Comparison of ENCODE assay signal across 23 mouse cellular contexts in genomic region chr5:99636575-99636974, GRCm38 (mm10).
DNase-seq lines count a peak whose midpoint lies in the region; ATAC-seq lines count a peak whose summit lies in the region.
"Had no signal": no experiment of that assay in that cellular context is flagged by ENCODE, and none has a peak within 500 bp of the region (broad histone marks: within the 10 kb centered on the region; RNA-seq: fewer than 3 reads in every experiment).

No protein-coding gene starts in this region.

- H3K4me1 ChIP-seq in forebrain, embryonic 12.5 days = 0 out of 2 replicates have a peak, but pooled peaks cover 5% of the 10 kb centered on the region
- no peaks in the 10 kb centered on the region for H3K4me1 ChIP-seq in forebrain, embryonic 15.5 days
- peaks cover 19% of the 10 kb centered on the region for H3K4me1 ChIP-seq in heart, embryonic 15.5 days (replicated peaks)
- H3K4me1 ChIP-seq: hindbrain, embryonic 15.5 days; intestine, embryonic 15.5 days; stomach, embryonic 15.5 days had no signal

- 0 out of 2 replicates have a peak overlapping the region, but pooled peaks have one; percentile 13 for H3K27ac ChIP-seq in forebrain, embryonic 12.5 days
- H3K27ac ChIP-seq in forebrain, embryonic 15.5 days (replicated peaks) = no peak overlapping the region
- H3K27ac ChIP-seq in heart, embryonic 15.5 days = peak overlapping the region; percentile 47; the same call in 1 of the 2 replicates
- H3K27ac ChIP-seq: hindbrain, embryonic 15.5 days; intestine, embryonic 15.5 days; layer of hippocampus, adult 2 months; liver, embryonic 13.5 days; stomach, embryonic 15.5 days had no signal

- H3K36me3 ChIP-seq in forebrain, embryonic 12.5 days (replicated peaks) = no peaks in the 10 kb centered on the region
- no peaks in the 10 kb centered on the region for H3K36me3 ChIP-seq in forebrain, embryonic 15.5 days
- H3K36me3 ChIP-seq in heart, embryonic 15.5 days = no peaks in the 10 kb centered on the region
- H3K36me3 ChIP-seq: hindbrain, embryonic 15.5 days; intestine, embryonic 15.5 days; liver, embryonic 13.5 days; stomach, embryonic 15.5 days had no signal

- ATAC-seq in forebrain, embryonic 12.5 days (ENCODE audit: low FRiP score) = no peak
- ATAC-seq in forebrain, embryonic 15.5 days (replicated peaks) = no peak
- ATAC-seq in heart, embryonic 15.5 days (replicated peaks; ENCODE audit: insufficient number of reproducible peaks, insufficient read depth, low FRiP score, low read depth) = no peak
- peak; percentile 76 for ATAC-seq in common myeloid progenitor, adult 5-6 weeks (replicated peaks; ENCODE audit: low read depth, poor library complexity, severe bottlenecking)
- ATAC-seq: forebrain, postnatal 0 days; intestine, embryonic 15.5 days; midbrain, embryonic 16.5 days had no signal

- no peak overlapping the region for H3K4me3 ChIP-seq in forebrain, embryonic 12.5 days (replicated peaks)
- H3K4me3 ChIP-seq in forebrain, embryonic 15.5 days = no peak overlapping the region
- no peak overlapping the region for H3K4me3 ChIP-seq in heart, embryonic 15.5 days
- H3K4me3 ChIP-seq: hindbrain, embryonic 15.5 days; intestine, embryonic 15.5 days; layer of hippocampus, adult 2 months; liver, embryonic 13.5 days; myocyte; stomach, embryonic 15.5 days had no signal

- H3K27me3 ChIP-seq in forebrain, embryonic 12.5 days = 0 out of 2 replicates have a peak, but pooled peaks cover 3% of the 10 kb centered on the region
- H3K27me3 ChIP-seq in forebrain, embryonic 15.5 days = no peaks in the 10 kb centered on the region
- H3K27me3 ChIP-seq in heart, embryonic 15.5 days = no peaks in the 10 kb centered on the region
- H3K27me3 ChIP-seq: hindbrain, embryonic 15.5 days; intestine, embryonic 15.5 days; liver, embryonic 13.5 days; stomach, embryonic 15.5 days had no signal

- H3K9ac ChIP-seq in forebrain, embryonic 12.5 days = no peak overlapping the region
- H3K9ac ChIP-seq in forebrain, embryonic 15.5 days (replicated peaks) = no peak overlapping the region
- H3K9ac ChIP-seq in heart, embryonic 15.5 days = no peak overlapping the region
- H3K9ac ChIP-seq: forebrain, postnatal 0 days; hindbrain, embryonic 15.5 days; intestine, embryonic 15.5 days; liver, embryonic 13.5 days; lung, embryonic 14.5 days; stomach, embryonic 15.5 days had no signal

- no peak overlapping the region for H3K4me2 ChIP-seq in forebrain, embryonic 12.5 days
- no peak overlapping the region for H3K4me2 ChIP-seq in forebrain, embryonic 15.5 days (replicated peaks)
- H3K4me2 ChIP-seq in heart, embryonic 15.5 days = no peak overlapping the region
- H3K4me2 ChIP-seq: hindbrain, embryonic 15.5 days; intestine, embryonic 15.5 days; liver, embryonic 13.5 days; lung, embryonic 14.5 days; stomach, embryonic 15.5 days had no signal

- H3K9me3 ChIP-seq in forebrain, embryonic 12.5 days = no peaks in the 10 kb centered on the region
- no peaks in the 10 kb centered on the region for H3K9me3 ChIP-seq in forebrain, embryonic 15.5 days
- no peaks in the 10 kb centered on the region for H3K9me3 ChIP-seq in heart, embryonic 15.5 days (replicated peaks)
- H3K9me3 ChIP-seq: hindbrain, embryonic 15.5 days; intestine, embryonic 15.5 days; liver, embryonic 13.5 days; stomach, embryonic 15.5 days had no signal

- no peak for DNase-seq in heart, postnatal 4 days
- peak; percentile 24 for DNase-seq in liver
- no peak for DNase-seq in right cerebral cortex, adult 18-20 months
- no peak for DNase-seq in urinary bladder, postnatal 10 days (ENCODE audit: low spot score)
- DNase-seq: adrenal gland, postnatal 36 days; cerebellum, adult 9-10 months; forebrain, postnatal 0 days; gastrocnemius, postnatal 25 days; kidney, adult 9 months; kidney, postnatal 25 days; liver, embryonic 13.5 days; lung, embryonic 14.5 days; thymus, postnatal 25 days had no signal

- 49% methylated on average over 7 of the region's 7 CpGs for WGBS in forebrain, embryonic 12.5 days
- 46% methylated on average over 7 of the region's 7 CpGs for WGBS in forebrain, embryonic 15.5 days
- 32% methylated on average over 7 of the region's 7 CpGs for WGBS in heart, embryonic 15.5 days
